Mouse (Mus musculus) left cerebral cortex, postnatal 14 days (tissue): ENCODE results near the gene Aldh3b2. TPM values are rescaled to one million over a fixed set of nuclear protein-coding genes. Genes with fewer than 3 reads are reported as not detected.
A peak's percentile ranks its signal among the peaks of the same experiment; 100 is the strongest.

Source experiments
- DNase-seq, 2 experiments: peaks; one replicate each; pipeline ENCODE4 v3.0.0; 2021 to 2022; ENCODE audit warnings: low spot score in 2 of 2, mixed read lengths in 1 of 2
- intact Hi-C: fragments of 180-260 bp; cut with DNase I; formaldehyde crosslinking; loops from one replicate; pipeline ENCODE4 v1.15.1; 2025
- total RNA-seq, 2 experiments: library from RNA; stranded (reverse); gene quantifications; 2 replicates each; pipeline ENCODE4 v1.2.3; 2021

Aldh3b2 gene
- total RNA-seq, 2 experiments from 2014 or later: 1.8 to 2.4 TPM

DNA sequence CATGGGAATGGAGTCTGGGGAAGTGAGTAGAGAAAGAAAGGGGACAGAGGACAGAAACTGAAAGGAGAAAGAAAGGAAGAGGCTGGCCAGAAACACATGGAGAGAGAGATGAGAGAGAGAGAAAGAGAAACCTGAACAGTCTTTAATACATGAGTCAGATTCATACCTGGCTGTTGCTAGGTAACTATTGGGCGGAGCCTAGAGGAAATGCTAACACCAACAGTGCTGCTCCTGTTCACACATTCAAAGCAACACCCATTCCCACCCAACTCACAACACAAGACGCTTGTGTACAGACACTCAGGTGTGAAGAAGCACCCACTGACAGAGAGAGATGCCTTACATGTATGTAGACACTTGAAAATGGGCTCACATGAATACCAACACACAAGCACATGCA, 3.7 kb downstream of the Aldh3b2 start:
- no peak for DNase-seq
- intact Hi-C loops: no loop called here

DNA sequence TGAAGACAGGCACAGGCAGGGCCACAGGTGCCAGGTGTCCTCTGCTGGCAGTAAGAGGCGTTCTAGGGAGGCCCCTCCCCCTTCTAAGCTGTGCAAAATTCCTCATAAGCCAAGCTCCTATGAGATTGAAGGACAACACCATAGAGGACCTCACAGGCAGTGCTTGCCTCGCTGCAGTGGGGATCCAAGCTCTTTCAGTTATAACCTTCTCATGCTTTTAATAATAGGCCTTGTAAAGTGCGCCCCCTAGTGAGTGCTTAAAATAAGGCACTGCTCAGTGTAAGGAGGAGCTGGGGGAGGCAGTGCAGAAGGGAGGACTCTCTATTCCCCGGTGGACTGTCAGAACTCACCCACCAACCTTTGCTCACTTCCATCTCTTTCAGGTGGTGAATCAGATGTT, 8.2 kb downstream of the Aldh3b2 start:
- intact Hi-C loops: loop anchor here (2.0 kb wide), 1 partner anchor 34 kb away; no protein-coding TSS in a partner anchor
- peak; percentile 88 to 93 for DNase-seq

DNA sequence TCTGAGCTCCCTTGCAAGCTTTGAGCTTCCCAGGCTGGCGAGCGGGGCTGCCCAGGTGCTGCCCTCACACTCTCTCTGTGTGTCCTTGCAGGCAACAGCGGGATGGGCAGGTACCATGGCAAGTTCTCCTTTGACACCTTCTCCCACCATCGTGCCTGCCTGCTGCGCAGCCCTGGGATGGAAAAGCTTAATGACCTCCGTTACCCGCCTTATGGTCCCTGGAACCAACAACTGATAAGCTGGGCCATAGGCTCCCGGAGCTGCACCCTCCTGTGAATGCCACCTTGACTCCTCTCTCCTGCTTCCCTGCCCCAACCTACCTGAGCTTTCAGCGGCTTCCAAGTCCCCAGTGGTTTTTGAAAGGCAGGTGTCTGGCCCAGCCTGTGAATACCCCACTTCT, 8.8 kb downstream of the Aldh3b2 start:
- DNase-seq: no peak
- intact Hi-C loops: loop anchor here (2.0 kb wide), 1 partner anchor 34 kb away; no protein-coding TSS in a partner anchor

DNA sequence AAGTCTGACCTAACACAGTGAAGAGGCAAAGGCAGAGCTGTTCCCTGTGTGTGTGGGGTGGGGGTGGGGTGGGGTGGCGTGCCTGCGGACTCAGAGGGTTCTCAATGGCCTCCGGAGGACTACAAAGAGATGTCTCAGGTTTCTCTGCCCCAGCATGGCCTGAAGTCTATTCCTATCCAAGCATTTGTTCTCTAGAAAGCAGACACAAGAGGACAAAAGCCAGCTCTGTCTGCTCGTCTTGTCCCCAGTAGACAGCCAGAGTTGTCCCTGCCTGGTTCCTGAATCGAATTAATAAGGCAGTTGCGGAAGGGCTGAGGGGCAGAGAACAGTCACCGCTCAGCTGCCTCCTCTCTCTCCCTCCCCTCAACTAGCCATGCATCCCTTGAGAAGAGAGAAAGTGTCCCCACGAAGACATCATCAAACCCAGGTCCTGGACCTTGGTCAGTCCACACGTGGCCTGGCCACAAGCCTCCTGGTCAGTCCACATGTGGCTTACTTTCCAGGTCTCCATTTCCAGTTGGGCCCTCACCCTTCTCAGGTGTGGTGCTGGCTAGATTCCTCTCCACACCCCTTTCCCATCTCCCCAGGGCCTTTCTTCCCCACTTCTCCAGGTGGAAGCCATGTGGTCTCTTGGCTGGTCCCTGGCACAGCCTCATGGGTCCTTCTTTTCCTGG, 11.5 kb downstream of the Aldh3b2 start:
- intact Hi-C loops: no loop called here
- no peak for DNase-seq

DNA sequence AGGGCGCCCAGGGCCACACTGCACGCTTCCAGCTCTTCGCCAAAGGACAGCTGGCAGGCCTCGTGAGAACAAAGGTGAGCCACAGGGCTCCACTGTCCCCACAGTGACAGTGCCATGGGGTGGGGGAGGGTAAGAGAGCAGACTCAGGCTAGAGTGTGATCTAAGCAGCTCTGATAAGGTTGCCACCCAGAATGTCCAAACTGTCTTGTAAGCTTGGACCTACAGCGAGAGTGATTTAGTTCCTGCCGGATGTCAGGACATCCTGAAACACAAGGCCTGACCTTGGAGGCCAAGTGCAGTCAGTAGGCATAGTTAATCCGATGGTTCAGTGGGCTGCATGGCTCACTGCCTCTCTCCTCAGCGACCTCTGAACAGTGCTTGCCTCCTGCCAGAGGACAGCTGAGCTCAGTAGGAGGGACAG, 13.1 kb downstream of the Aldh3b2 start:
- no peak for DNase-seq
- intact Hi-C loops: no loop called here

DNA sequence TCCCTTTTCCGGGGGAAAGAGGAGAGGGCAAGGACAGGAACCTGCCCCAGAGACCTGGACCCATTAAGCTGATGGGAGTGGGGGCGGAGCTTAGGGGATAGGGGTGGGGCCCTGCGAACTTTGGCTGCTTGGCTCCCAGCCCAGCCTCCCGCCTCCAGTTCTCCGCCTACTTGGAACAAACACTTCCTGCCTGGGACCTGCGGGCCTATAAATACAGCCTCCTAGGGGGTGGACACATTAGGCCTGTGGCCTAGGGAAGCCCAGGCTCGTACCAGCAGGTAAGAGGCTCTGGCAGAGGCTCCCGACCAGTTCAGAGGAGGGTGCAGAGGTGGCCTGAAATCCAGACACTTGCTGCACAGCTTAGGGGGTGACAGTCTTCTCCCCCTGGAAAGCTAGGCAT, 14.2 kb downstream of the Aldh3b2 start, which contains the start of gene Acy3:
Gene Acy3 (plus strand): TSS at position 237 of the 400 bp plus-strand sequence.
- intact Hi-C loops: no loop called here
- peak; percentile 51 to 52 for DNase-seq

DNA sequence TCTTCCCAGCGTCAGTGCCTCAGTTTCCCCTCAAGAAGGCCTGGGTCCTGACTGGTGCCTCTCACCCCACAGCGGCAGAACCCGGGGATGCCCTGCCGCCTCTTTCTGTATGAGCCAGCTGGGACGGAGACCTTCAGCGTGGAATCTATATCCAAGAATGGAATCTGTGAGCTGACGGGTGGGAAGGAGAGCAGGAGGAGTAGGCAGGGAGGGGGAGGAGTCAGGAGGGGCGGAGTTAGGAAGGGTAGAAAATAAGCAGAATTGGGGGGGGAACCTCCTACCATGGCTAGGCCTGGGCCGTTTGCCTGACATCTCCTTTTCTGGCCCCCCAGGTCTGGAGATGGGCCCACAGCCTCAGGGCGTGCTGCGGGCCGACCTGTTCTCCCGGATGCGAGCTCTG, 15.9 kb downstream of the Aldh3b2 start:
- intact Hi-C loops: no loop called here
- no peak for DNase-seq

DNA sequence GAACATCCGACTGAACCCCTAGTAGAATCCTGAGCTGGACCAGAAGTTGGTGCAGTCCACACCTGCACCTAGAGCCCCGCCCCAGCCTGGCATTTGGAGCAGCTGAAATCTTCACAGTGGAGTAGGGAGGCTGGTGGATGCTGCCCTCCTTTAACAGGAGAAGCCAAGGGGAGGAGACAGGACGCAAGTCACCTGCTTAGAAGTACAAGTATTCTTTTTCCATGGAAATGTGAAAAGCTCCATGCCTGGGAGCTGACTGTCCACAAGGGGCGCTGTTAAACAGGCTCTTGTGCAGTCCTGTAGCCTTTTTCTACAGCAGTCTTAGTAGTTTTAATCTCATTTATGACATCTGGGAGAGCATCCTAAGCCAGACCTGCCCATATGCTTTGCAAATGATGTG, 16.6 kb downstream of the Aldh3b2 start:
- DNase-seq: no peak
- intact Hi-C loops: no loop called here

DNA sequence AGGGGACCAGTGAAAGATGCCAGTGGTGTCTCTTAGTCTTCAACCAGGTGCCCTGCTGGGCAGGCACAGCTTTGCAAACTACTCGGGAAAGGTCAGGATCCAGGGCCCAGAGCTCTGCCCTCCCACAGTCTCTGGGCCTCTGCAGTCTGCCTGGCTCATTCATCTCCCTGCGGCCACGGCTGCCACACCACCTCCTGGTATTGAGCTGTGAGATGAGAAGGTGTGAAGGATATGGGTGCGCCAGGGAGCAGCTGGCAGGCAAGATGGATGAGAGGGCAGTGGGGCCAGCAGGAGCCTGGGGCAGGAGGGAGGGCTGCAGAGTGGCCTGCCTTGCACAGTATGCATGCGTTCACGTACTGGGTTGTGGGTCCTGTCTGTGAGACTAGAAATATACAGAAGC, 18.7 kb downstream of the Aldh3b2 start:
- no peak for DNase-seq
- intact Hi-C loops: no loop called here

DNA sequence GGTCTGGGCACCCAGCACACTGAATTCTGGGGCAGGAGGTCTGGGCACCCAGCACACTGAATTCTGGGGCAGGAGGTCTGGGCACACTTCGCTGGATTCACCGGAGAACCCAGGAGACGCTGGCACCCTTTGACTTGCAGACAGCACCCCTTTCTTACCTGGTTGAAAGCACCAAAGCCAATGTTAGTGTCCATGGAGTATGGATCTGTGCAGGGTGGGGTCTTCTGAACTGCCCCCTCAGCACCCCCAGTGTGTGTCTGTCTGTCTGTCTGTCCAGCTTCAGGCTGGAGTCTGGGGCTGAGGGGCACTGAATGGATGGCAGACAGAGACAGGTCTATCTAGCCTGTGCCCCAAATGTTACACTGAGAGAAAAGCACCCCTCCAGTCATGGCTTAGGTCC, 19.4 kb downstream of the Aldh3b2 start:
- intact Hi-C loops: no loop called here
- DNase-seq: no peak

DNA sequence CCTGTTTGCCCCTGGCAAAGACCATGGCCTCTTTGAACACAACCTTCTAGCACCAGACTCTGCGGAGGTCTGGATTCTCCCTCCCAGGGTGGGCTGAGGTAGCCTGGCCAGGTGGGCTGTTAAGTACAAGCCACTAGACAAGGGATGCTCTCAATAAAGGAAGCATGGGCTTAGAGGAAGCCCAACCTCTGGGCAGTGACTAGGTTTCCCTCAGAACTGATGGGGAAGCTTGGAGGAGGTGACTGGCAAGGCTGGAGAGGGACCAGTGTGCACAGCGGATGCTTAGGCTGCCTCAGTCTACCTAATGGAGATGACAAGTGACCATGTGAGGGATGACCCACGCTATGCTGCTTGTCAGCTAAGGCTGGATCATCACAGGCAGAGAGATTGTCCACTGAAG, 19.8 kb downstream of the Aldh3b2 start:
- intact Hi-C loops: no loop called here

DNA sequence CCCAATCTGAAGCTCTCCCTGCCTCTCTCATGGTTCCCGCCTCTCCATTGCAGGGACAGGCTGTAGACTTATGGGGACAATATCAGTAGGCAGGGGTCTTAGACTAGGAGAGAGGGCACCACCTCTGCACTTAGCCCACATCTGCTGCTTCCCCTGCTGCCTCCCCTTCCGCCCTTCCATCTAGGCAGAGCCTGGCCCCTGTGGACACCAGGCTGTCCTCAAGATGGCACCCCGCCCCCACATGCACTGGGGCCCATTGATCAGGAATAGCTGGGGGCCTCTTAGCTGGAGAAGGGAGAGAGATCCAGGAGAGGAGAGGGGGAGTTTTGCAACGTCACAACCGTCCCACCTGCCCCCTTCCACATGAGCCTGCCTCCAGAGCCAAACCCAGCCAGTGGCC, 20.3 kb downstream of the Aldh3b2 start, which contains the start of gene Tbx10:
Gene Tbx10 (plus strand): TSS at position 337 of the 400 bp plus-strand sequence.
- intact Hi-C loops: no loop called here
- no peak for DNase-seq

More for the DNA sequence above, 19.8 kb downstream of the Aldh3b2 start:
- no peak for DNase-seq

DNA sequence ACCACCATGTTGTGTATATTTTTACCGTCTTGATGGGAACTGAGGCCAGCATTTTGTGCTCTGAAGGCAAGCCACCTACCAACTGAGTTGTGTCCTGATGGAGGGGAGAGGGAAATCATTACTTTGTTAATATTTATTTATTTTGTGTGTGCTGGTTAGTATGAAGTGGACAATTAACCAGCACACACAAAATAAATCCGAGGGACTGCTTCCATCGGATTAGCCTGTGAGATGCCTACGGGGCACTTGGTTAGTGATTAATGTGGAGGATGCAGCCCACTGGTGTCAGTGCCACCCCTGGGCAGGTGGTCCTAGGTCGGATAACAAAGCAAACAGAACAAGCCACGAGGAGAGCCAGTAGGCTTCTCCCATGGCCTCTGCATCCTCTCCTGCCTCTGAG, 22.8 kb downstream of the Aldh3b2 start:
- no peak for DNase-seq
- intact Hi-C loops: no loop called here

DNA sequence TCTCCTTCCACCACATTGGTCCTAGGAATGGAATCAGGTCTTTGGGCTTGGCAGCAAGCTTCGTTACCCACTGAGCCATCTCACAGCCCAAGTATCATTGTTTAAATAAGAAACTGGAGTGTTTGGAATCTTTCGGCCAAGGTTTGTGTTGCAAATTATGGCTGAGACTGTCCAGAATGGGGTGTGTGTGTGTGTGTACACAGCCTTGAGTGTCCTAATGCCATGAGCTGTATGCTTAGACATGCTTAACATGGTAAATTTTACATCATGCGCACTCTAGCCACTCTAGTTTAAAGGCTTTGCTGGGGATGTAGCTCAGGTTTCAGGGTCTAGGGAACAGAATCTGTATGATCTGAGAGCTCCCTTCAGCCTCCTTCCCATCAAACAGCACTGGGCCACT, 23.4 kb downstream of the Aldh3b2 start:
- intact Hi-C loops: no loop called here
- no peak for DNase-seq

DNA sequence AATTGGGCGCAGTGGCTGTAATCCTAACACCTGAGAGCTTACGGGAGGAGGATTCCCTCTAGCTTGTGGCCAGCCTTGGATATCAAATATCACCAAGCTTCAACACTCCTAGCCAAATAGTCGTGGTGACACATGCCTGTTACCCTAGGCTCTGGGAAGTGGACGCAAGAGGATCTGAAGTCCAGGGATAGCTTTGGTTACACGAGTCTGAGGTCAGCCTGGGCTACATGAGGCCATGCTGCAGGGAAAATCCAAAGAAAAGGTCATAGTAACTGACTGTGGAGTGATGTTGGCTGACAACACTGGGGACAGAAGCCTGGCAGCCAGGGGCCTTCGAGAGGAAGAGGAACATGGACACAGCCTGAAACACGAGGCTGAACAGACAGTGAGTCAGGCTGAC, 24.0 kb downstream of the Aldh3b2 start:
- intact Hi-C loops: no loop called here
- no peak for DNase-seq

DNA sequence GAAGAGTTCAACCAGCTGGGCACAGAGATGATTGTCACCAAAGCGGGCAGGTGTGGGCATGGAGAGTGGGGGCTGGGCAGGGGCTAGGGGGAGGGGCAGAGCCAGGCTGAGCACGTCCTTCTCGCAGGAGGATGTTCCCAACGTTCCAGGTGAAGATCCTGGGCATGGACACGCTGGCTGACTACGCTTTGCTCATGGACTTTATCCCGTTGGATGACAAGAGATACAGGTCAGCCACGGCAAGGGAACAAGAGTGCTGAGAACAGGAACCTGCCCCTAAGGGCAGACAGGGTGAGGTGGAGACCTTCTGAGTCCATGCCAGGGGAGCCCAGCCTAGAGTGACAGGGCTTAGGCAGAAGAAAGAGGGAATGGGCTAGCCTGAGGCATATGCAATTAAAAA, 24.6 kb downstream of the Aldh3b2 start:
- intact Hi-C loops: no loop called here
- no peak for DNase-seq

DNA sequence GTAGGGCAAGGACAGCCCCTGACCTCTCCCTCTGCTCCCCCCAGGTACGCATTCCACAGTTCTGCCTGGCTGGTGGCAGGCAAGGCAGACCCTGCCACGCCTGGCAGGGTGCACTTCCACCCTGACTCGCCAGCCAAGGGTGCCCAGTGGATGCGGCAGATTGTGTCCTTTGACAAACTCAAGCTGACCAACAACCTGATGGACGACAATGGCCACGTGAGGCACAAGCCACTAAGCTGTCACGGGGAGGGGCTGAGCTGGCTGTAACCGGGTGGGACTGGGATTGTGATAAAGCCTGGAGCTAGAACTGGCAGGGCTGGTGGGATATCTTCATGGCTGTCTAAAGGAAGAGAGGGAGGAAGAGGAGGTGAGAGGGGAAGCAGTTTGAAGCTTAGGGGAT, 25.1 kb downstream of the Aldh3b2 start:
- intact Hi-C loops: no loop called here
- DNase-seq: no peak

DNA sequence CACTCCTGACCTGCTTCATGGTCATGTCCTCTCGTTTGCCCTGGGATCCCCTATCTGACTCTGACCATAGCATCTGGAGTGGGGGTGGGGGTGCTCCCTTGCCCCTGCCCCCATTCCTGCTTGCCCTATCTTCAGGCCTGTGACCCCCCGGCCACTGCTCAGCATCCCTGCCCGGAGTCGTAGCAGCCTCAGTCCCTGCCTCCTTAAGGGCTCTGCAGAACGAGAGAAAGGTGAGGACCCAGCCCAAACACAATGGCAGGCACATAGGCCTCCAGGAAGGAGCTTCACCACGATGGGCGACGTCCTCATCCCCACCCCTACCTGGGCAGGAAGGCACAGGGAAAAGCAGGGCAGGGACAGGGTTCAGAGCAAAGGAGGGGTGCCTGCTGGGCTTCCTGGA, 26.2 kb downstream of the Aldh3b2 start:
- DNase-seq: no peak
- intact Hi-C loops: no loop called here

DNA sequence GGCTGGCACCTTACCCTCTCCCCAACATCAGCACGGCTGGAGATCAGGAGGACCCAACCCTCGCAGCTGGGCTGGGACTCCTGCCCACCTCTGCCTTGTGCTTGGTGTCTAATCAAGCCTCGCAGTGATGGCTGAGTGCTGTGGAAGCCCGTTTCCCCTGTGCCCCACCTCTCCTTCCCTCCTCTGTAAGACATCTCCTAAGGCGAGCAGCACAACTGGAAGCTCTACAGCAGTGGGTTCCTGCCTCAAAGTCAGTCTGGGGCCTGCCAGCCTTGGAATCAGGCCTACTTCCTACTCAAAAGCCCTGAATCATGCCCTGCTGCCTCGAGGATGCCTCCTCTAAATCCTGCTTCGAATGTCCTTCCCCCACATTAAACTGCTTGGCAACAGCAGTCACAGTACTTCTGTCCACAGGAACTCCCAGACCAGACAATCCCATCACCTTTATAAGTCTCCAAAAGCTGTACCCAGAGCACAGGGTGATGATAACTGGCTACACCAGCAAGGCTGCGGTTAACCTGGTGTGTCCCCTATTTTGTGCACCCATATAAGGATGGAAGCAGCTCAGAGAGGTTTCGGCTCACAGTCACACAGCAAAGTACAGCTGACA, 27.1 kb downstream of the Aldh3b2 start:
- DNase-seq: no peak
- intact Hi-C loops: no loop called here

DNA sequence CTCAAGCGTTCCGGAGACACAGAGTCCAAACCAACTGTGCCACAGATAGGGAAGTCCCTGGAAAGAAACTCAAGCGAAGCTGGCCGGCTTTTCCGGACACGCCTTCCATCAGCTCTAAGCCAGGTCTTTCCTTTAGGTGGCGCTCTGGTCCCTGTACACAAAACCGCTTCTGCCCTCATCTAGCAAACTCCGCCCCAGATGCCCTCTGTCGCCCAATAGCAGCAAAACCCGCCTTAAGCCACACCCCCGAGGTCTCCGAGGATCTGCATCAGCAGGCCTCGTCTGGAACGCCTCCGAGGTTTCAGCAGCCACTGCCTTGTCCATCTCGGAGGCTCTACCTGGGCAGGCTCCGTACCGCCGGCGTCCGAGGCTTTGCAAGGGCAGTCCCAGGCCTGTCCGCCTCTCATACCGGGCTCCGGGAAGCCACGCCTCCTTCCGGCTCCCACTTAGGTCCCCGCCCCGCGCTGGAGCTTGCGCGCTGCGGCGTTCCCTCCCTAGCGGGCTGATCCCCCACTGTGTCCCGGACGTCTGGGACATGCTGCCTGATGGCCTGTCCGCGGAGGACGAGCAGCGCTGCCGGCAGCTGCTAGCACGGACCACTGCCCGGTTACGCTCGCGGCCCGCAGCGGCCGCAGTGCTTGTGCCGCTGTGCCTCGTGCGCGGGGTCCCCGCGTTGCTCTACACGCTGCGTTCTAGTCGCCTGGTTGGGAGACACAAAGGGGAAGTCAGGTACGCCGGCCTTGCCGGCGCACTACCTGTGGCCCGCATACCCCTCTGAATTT, 28.2 kb downstream of the Aldh3b2 start, which contains the start of the genes Nudt8 and Gm49405:
Gene Nudt8 (plus strand): TSS at position 462 of the 782 bp plus-strand sequence.
Gene Gm49405 (plus strand): TSS at position 508 of the 782 bp plus-strand sequence.
- intact Hi-C loops: no loop called here
- DNase-seq: peak; percentile 94 to 97
